Mouse (Mus musculus) left cerebral cortex, adult 2 months (tissue): ENCODE data around the gene Cog1. TPM values are rescaled to one million over a fixed set of nuclear protein-coding genes. Genes with fewer than 3 reads are reported as not detected.

Experiments used
- DNase-seq, 2 experiments: peaks; one replicate each; pipeline ENCODE4 v3.0.0; 2021 to 2022; ENCODE audit warnings: low spot score in 2 of 2, mixed read lengths in 1 of 2; ENCODE audit errors: extremely low spot score in 1 of 2
- H3K27ac ChIP-seq: fragments of 200-600 bp; 2 replicates; pipeline ENCODE4 v1.8.1; 2022
- H3K4me3 ChIP-seq: fragments of 200-600 bp; 2 replicates; pipeline ENCODE4 v1.8.1; 2022
- CTCF ChIP-seq: fragments of 200-600 bp; IDR thresholded peaks from 2 replicates; pipeline ENCODE4 v1.8.1; 2022; ENCODE audit warnings: antibody characterized with exemption, mild to moderate bottlenecking, moderate library complexity
- intact Hi-C: fragments of 180-260 bp; cut with DNase I; formaldehyde crosslinking; loops from one replicate; pipeline ENCODE4 v1.15.1; 2025
- total RNA-seq, 2 experiments: library from RNA; stranded (reverse); gene quantifications; 2 replicates each; pipeline ENCODE4 v1.2.3; 2021

The Cog1 gene
- total RNA-seq, 2 experiments from 2014 or later, result 50.3 to 52.3 TPM

- no peak for TF ChIP-seq CTCF
- peak within 1 kb of the TSS; percentile 2; the same call in 1 of the 2 replicates for H3K27ac ChIP-seq
- H3K4me3 ChIP-seq, result no peak within 1 kb of the TSS
- intact Hi-C loops, result loop anchor here (5.0 kb wide), 1 partner anchor 943 kb away; no protein-coding TSS in a partner anchor
- no peak for DNase-seq
Measured at GRCm38 (mm10) chr11:113709731-113710256, 60.8 kb downstream of the Cog1 start, which contains the start of gene Cpsf4l. TSS of gene Cpsf4l (minus strand) at chr11:113710017.

DNA sequence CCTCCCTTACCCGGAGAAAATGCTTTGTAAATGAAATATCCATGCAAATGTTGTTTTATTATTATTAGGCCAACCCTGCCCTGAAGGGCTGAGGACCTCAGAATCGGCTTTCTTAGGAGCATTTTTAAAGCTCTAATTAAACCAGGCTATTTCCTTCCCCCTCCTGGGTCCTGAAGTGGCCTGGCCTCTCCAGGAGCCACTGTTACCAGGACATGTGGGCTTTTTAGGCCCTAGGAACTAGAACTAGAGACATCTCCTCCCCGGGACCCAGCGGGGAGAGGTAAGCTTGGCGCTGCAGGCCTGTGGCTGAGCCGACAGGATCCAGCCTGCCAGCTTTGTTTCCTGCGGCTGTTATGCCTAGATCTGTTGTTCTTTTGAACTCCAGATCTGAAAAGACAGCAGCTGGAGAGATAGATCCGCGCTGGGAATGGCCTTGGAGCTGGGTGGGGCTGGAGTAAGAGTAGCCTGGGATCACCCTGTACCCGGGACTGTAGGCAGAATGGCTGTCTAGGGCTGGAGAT, 61.3 kb downstream of the Cog1 start:
- no peak for TF ChIP-seq CTCF
- DNase-seq, result no peak
- Histone ChIP-seq H3K4me3 (no peak overlapping the region), H3K27ac (peak overlapping the region; percentile 2; the same call in 1 of the 2 replicates)
- intact Hi-C loops, result no loop called here

DNA sequence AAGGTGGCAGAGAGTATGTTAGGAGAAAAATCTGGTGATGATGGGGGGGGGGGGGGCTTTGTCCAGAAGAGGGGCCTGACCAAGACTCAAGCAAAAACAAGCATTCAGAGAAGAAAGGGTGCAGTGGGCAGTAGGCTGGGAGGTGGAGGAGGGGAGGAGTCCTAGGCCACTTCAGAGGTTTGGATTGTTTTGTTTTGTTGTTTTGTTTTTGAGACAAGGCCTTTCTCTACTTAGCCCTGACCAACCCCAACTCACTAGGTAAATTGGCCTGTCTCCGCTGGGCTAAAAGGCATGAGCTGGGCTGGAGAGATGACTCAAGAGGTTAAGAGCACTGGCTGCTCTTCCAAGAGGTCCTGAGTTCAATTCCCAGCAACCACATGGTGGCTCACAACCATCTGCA, 62.1 kb downstream of the Cog1 start:
- H3K27ac ChIP-seq, result no peak overlapping the region
- intact Hi-C loops, result no loop called here
- no peak for DNase-seq
- H3K4me3 ChIP-seq, result no peak overlapping the region
- TF ChIP-seq CTCF, result no peak

DNA sequence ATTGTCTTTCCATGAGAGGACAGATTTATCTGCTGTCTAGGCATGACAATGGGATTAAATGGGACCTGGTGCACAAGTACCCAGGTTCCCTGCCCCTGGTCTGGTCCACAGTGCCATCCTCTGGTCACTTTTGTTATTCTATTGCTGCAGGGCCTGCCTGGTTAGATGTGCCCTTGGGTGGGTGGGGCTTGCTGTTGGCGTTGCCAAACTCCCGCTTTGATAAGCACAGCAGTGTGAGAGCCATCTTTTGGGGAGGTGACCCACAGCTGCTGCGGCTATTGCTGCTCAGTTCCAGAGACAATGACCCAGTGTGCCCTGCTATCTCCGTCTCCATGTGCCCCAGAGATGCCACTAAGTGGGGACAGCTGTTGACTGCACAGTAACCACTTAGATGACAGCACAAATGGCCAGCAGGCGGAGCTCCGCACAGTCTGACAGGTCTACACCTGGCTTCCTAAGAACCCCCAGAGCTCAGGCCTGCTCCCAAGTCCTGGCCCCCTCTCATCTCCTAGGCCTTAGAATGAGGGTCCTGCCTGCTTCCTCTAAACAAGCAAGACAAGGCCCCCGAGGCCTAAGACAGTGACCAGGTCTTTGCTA, 66.2 kb downstream of the Cog1 start:
- no peak overlapping the region for H3K4me3 ChIP-seq
- intact Hi-C loops, result no loop called here
- no peak for DNase-seq
- H3K27ac ChIP-seq, result no peak overlapping the region
- peak; percentile 6 for TF ChIP-seq CTCF

DNA sequence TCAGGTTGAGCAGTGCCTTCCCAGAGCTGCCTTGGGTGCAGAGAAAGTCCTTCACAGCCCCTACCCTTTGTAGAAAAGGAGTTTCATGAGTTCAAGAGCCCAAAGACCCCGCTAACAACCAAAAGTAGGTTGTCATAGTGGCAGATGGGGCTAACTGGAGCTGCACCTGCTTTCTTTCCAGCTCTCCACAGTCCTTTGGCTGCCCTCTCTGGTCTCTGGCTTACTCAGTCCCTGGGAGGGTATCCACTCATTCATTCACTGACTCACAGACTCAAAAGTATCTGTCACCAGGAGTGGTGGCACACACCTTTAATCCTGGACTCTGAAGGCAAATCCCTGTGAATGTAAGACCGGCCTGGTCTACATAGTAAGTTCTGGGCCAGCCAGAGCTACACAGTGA, 67.2 kb downstream of the Cog1 start:
- no peak for TF ChIP-seq CTCF
- H3K4me3 ChIP-seq, result no peak overlapping the region
- intact Hi-C loops, result no loop called here
- no peak overlapping the region for H3K27ac ChIP-seq
- no peak for DNase-seq

Other genes starting within 250 kb of the Cog1 start
- 10 to 100 TPM; 30.4 to 33.8 TPM for gene Sstr2, start 29.8 kb upstream of the Cog1 start, total RNA-seq
- 10 to 100 TPM; 12.4 to 13.3 TPM for gene Slc39a11, start 910 bp downstream of the Cog1 start, total RNA-seq
- gene Fam104a, start 35.0 kb downstream of the Cog1 start, total RNA-seq, result 10 to 100 TPM; 31.2 to 31.4 TPM
- gene D11Wsu47e, start 35.2 kb downstream of the Cog1 start, total RNA-seq, result 10 to 100 TPM; 13.2 to 14.5 TPM
- not detected for gene Cpsf4l, start 60.8 kb downstream of the Cog1 start, total RNA-seq
- gene Cdc42ep4, start 102.7 kb downstream of the Cog1 start, total RNA-seq, result 10 to 100 TPM; 25.6 to 28.8 TPM